Mouse (Mus musculus) myocyte (in vitro differentiated cells): ENCODE results near the gene Dcaf8.

Experiments used
- POLR2A ChIP-seq: IDR thresholded peaks from one replicate; pipeline ENCODE4 v1.6.1; 2011; ENCODE audit warnings: low read depth, mild to moderate bottlenecking, control low read depth, moderate library complexity; ENCODE audit not compliant: insufficient read length
- TCF12 ChIP-seq: IDR thresholded peaks from one replicate; pipeline ENCODE4 v1.6.1; 2011; ENCODE audit warnings: mild to moderate bottlenecking, control low read depth; ENCODE audit not compliant: poor library complexity, insufficient read depth, severe bottlenecking

DNA sequence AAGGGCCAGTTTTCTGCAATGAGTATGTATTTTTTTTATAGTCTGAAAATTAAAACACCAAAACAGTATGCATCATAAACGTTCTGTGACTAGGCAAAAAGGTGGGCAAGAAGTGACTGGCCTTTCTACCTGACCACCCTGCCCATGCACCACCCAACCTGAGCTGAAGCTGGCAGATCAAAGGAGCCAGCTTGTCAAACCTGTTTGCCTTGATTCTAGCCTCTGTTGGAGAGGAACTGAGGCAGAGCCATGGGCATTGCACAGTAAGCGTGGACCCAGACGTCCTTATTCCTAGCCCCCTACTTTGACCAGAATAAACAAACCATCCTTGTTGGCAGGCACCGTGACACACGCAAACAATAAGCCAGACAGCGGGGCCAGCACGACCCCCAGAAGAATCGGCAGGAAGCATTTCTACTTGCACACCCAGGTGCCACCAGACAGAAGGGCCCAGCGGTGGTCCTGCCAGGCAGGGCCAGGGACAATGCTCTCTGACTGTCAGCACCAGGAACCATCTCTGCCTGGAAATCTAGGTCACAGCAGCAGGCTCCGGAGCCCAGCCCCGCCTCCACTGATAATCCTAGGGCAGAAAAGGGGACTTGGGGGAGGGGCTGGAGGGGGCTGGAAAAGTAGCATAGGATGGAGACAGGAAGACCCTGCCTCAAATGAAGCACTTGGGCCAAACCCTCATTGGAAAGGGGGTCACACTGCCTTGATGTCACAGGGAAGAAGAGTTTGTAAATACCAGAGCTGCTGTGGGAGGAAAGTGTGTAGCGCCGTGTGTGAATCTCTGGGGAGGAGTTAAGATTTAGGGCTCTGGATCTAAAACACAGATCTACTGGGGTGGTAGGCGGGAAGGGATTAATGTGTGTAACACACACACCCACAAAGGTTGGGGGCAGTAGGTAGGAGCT lies 54.3 kb downstream of the Dcaf8 start:
- TF ChIP-seq POLR2A, result peak; percentile 23
- no peak for TF ChIP-seq TCF12
